Mouse (Mus musculus): Measurements from ENCODE around the gene Tmprss4.

The Tmprss4 gene

GRCm38 (mm10) chr9:45197549-45197948, 6.3 kb downstream of the Tmprss4 start:
- DNase-seq (ENCODE audit: low read depth, low spot score): no peak

DNA sequence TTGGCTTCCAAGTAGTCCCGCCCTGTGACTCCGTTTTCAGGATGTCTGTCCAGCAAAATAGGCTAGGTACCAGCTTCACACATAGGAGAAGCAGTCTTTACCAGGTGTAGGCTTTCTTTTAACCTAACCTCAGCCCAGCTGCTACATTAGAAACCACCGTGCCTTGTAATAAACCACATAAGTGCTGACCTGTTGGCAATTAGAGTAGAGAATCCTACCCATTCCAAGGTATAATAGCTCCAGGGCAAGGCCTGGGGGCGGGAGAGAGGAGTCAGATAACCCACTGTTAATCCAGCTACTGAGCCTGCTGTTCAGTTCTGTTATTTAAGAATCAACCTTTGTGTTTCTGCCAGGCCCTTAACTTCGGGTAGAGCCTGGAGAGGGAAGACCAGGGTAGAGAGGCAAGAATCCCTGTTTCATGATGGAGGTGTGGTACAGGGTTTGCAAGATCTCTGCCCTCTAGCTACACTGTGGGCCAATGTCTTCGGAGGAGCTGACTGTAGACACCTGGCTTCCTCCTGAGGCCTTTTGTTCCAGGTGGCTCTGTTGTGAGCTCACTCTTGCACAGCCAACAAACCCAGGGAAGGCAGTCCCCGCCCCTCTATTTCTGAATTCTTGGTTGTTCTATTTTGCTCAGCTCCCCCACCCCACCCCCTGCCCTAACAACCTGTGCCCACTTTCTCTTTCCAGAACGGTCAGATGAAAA, 7.6 kb downstream of the Tmprss4 start:
- no peak for DNase-seq (ENCODE audit: low read depth, low spot score)

GRCm38 (mm10) chr9:45195468-45195867, 8.4 kb downstream of the Tmprss4 start:
- no peak for DNase-seq (ENCODE audit: low read depth, low spot score)

- no peak for DNase-seq (ENCODE audit: low read depth, low spot score)
Measured at GRCm38 (mm10) chr9:45189661-45190174, 14.2 kb downstream of the Tmprss4 start.

- DNase-seq (ENCODE audit: low read depth, low spot score): no peak
Measured at GRCm38 (mm10) chr9:45188570-45189563, 15.0 kb downstream of the Tmprss4 start.

DNA sequence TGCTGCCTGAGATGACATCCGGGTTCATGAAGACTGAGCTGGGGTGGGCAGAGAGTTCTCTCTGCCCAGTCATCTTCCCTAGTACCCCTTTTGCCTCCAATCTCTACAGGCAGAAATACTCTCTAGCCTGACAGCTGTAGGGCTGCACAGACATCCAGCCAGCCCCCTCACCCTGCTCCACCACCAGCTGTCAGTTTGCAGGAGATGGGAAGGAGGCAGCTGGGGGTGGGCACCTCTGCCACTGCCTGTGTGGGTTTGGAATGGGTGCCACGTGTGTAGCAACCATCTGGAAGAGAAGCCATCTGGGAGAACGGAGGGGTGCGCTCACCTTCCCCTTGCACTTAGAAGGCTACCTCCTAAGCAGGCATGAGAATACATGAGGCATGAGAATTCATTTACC, 18.6 kb downstream of the Tmprss4 start:
- peak; percentile 81 for DNase-seq (ENCODE audit: low read depth, low spot score)

GRCm38 (mm10) chr9:45183266-45183665, 20.6 kb downstream of the Tmprss4 start:
- DNase-seq (ENCODE audit: low read depth, low spot score): no peak

GRCm38 (mm10) chr9:45182521-45182920, 21.4 kb downstream of the Tmprss4 start:
- DNase-seq (ENCODE audit: low read depth, low spot score): no peak

GRCm38 (mm10) chr9:45181770-45182169, 22.1 kb downstream of the Tmprss4 start, which contains the start of gene BC049352:
TSS of gene BC049352 (plus strand) at chr9:45182007.
- no peak for DNase-seq (ENCODE audit: low read depth, low spot score)

GRCm38 (mm10) chr9:45179282-45179681, 24.6 kb downstream of the Tmprss4 start:
- DNase-seq (ENCODE audit: low read depth, low spot score): no peak

DNA sequence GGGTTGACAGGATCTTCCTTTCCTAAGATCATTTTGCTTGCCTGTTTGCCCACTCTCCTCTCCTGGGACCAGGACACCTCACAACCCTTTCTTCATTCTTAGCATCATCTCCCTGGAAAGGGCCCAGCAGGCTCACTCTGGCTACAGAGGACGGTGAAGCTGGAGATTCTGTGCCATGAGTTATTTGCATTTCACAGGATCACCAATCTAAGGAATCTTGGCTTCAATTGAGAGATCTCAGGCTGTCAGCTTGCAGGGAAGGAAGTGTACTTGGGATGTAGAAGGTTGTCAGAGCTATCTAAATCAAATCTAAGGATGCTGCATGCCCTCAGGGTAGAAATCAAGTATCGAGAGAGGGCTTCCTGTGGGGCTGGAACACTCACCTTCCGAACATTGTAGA, 30.4 kb downstream of the Tmprss4 start:
- DNase-seq (ENCODE audit: low read depth, low spot score): no peak

DNA sequence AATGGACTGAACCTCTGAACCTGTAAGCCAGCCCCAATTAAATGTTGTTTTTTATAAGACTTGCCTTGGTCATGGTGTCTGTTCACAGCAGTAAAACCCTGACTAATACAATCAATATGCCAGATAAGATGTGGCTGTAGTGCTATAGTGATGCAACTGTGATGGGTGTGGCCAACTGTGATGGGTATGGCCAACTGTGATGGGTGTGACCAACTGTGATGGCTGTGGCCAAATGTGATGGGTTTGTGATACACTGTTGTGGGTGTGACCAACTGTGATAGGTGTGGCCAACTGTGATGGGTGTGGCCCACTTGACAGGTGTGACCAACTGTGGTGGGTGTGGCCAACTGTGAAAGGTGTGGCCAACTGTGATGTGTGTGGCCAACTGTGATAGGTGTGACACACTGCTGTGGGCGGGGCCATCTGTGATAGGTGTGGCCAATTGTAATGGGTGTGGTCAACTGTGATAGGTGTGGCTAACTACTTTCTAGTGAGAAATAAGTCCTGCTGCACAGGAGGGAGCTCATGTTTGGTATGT, 32.8 kb downstream of the Tmprss4 start:
- DNase-seq (ENCODE audit: low read depth, low spot score): no peak

GRCm38 (mm10) chr9:45170150-45170549, 33.7 kb downstream of the Tmprss4 start:
- peak; percentile 74 for DNase-seq (ENCODE audit: low read depth, low spot score)

DNA sequence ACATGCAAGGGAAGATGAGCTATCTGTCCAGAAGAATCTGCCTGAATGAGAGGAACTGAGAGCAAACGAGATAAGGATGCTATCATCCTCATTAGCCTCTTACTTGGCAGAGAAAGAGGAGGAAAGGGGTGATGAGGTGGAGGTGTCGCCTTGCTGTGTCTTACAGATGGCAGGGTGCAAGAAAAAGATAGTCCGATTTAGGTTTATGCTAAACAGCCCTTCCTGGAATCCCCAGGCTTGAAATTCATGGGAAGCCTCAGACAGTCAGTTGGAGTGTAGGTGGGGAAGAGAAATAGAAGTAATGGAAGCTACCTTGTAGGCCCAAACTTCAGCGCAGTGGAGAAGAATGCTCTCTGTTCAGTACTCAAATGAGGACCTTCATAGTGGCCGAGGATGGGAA, 36.0 kb downstream of the Tmprss4 start:
- peak; percentile 67 for DNase-seq (ENCODE audit: low read depth, low spot score)

GRCm38 (mm10) chr9:45153361-45153760, 50.5 kb downstream of the Tmprss4 start:
- DNase-seq (ENCODE audit: low read depth, low spot score): no peak

GRCm38 (mm10) chr9:45150933-45151332, 53.0 kb downstream of the Tmprss4 start:
- DNase-seq (ENCODE audit: low read depth, low spot score): no peak

- DNase-seq (ENCODE audit: low read depth, low spot score): peak; percentile 57
Measured at GRCm38 (mm10) chr9:45146267-45146597, 57.7 kb downstream of the Tmprss4 start.

DNA sequence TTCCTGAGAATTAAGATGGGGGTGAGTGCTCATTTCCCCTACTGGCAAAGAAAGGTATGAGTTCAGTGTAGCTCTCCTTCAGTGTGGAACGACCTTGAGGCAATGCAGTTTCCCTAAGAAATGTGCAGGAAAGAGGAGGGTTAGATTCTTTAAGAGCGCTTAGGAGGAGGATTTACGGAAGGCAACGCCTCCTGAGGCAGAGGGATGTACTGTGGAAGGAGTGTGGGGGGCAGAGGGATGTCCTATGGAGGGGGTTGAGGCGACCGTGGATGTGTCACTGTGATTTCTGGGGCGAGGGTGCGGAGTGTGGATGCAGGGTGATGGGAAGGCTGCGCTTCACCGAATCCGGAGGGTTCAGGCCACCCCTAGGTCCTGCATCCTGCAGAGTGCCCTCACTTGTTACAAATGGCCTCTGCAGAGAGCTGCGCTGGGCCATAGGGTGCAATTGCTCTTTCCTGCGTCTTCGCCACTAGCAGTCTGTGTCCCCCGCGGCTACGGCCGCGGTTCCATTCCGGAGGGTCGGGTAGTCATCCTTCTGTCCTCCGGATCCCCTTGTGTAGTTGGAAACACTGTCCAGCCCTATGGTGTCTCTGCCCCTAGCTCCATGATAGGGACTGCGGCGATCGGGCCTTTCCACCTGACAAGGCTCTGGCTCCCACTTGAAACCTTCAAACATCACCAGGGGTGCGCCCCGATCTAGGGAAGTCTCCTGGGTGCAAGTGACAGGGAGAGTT, 58.2 kb downstream of the Tmprss4 start:
- DNase-seq (ENCODE audit: low read depth, low spot score): no peak

- no peak for DNase-seq (ENCODE audit: low read depth, low spot score)
Measured at GRCm38 (mm10) chr9:45142686-45143085, 61.2 kb downstream of the Tmprss4 start.

GRCm38 (mm10) chr9:45140945-45141344, 62.9 kb downstream of the Tmprss4 start:
- no peak for DNase-seq (ENCODE audit: low read depth, low spot score)

GRCm38 (mm10) chr9:45139082-45139481, 64.8 kb downstream of the Tmprss4 start:
- DNase-seq (ENCODE audit: low read depth, low spot score): no peak

Measured in telencephalon, adult 2 months (tissue).